Mouse (Mus musculus) T-helper 1 cell (primary cell): ENCODE results near the gene Olfr549.

Experiments
- in situ Hi-C: fragments of 300-600 bp; cut with MboI, MseI; formaldehyde crosslinking; loops from one replicate; pipeline ENCODE4 v1.15.1; 2025; ENCODE audit warnings: high pct_unique_total_duplicates

Gene Olfr549

GRCm38 (mm10) chr7:102549570-102549969, at the start of gene Olfr549:
Gene Olfr549 (plus strand): TSS chr7:102549870.
- in situ Hi-C loops = no loop called here

GRCm38 (mm10) chr7:102501986-102502385, 47.7 kb upstream of the Olfr549 start:
- in situ Hi-C loops = loop anchor here (10.0 kb wide), 1 partner anchor 403 kb away; no protein-coding TSS in a partner anchor

GRCm38 (mm10) chr7:102506848-102507247, 42.8 kb upstream of the Olfr549 start:
- in situ Hi-C loops = loop anchor here (10.0 kb wide), 1 partner anchor 398 kb away; no protein-coding TSS in a partner anchor

GRCm38 (mm10) chr7:102508066-102508465, 41.6 kb upstream of the Olfr549 start:
- in situ Hi-C loops = loop anchor here (10.0 kb wide), 1 partner anchor 397 kb away; no protein-coding TSS in a partner anchor

GRCm38 (mm10) chr7:102508666-102509065, 41.0 kb upstream of the Olfr549 start:
- in situ Hi-C loops = loop anchor here (10.0 kb wide), 1 partner anchor 396 kb away; no protein-coding TSS in a partner anchor

- in situ Hi-C loops = loop anchor here (5.0 to 10.0 kb wide), 2 partner anchors 128 to 395 kb away; partner anchors contain the start of gene Olfr554
These were observed 39.9 kb upstream of the Olfr549 start for GRCm38 (mm10) chr7:102509726-102510125.

- in situ Hi-C loops = loop anchor here (5.0 kb wide), 1 partner anchor 125 kb away; the partner anchor contains the start of gene Olfr554
These were observed 37.7 kb upstream of the Olfr549 start for GRCm38 (mm10) chr7:102511927-102512326.

GRCm38 (mm10) chr7:102512814-102513435, 36.7 kb upstream of the Olfr549 start:
- in situ Hi-C loops = loop anchor here (5.0 kb wide), 1 partner anchor 124 kb away; the partner anchor contains the start of gene Olfr554

GRCm38 (mm10) chr7:102514144-102514543, 35.5 kb upstream of the Olfr549 start:
- in situ Hi-C loops = loop anchor here (5.0 kb wide), 1 partner anchor 123 kb away; the partner anchor contains the start of gene Olfr554

GRCm38 (mm10) chr7:102516261-102517050, 33.2 kb upstream of the Olfr549 start:
- in situ Hi-C loops = no loop called here

GRCm38 (mm10) chr7:102517051-102517335, 32.7 kb upstream of the Olfr549 start:
- in situ Hi-C loops = no loop called here

- in situ Hi-C loops = no loop called here
These were observed 20.6 kb upstream of the Olfr549 start for GRCm38 (mm10) chr7:102529052-102529451.

GRCm38 (mm10) chr7:102534449-102534848, 15.2 kb upstream of the Olfr549 start, which contains the start of gene Olfr547:
Gene Olfr547 (plus strand): TSS chr7:102534749.
- in situ Hi-C loops = no loop called here

- in situ Hi-C loops = no loop called here
These were observed 9.1 kb upstream of the Olfr549 start, which contains the start of gene Olfr548-ps1 for GRCm38 (mm10) chr7:102540596-102540995. Gene Olfr548-ps1 (plus strand): TSS chr7:102540896.

- in situ Hi-C loops = no loop called here
These were observed 8.4 kb upstream of the Olfr549 start for GRCm38 (mm10) chr7:102541251-102541650.

- in situ Hi-C loops = no loop called here
These were observed 3.6 kb downstream of the Olfr549 start for GRCm38 (mm10) chr7:102553279-102553678.

GRCm38 (mm10) chr7:102564999-102565997, 15.6 kb downstream of the Olfr549 start, which contains the start of gene Trim21:
Gene Trim21 (minus strand): TSS chr7:102565486.
- in situ Hi-C loops = no loop called here

- in situ Hi-C loops = no loop called here
These were observed 16.5 kb downstream of the Olfr549 start for GRCm38 (mm10) chr7:102566219-102566618.

GRCm38 (mm10) chr7:102571142-102571541, 21.5 kb downstream of the Olfr549 start, which contains the start of gene Olfr550:
Gene Olfr550 (plus strand): TSS chr7:102571442.
- in situ Hi-C loops = no loop called here

- in situ Hi-C loops = no loop called here
These were observed 23.6 kb downstream of the Olfr549 start for GRCm38 (mm10) chr7:102573174-102573830.
